Mouse (Mus musculus) cerebellum, adult 2 months (tissue): Measurements from ENCODE around the gene Smarcc1.

Source experiments
- CTCF ChIP-seq: fragments of 200-500 bp; IDR thresholded peaks from 2 replicates; pipeline ENCODE4 v1.5.1; 2011; ENCODE audit warnings: low read depth, mild to moderate bottlenecking, control low read depth, low read length, moderate library complexity, borderline replicate concordance; ENCODE audit not compliant: insufficient read depth
- POLR2A ChIP-seq: fragments of 200-500 bp; IDR thresholded peaks from 2 replicates; pipeline ENCODE4 v1.6.1; 2011; ENCODE audit warnings: low read length, control low read depth, borderline replicate concordance; ENCODE audit not compliant: insufficient read depth

- TF ChIP-seq CTCF, result no peak
- no peak for TF ChIP-seq POLR2A
Observed at GRCm38 (mm10) chr9:110249823-110250543, 132.5 kb downstream of the Smarcc1 start.
